Mouse (Mus musculus) ES-CJ7 (cell line): ENCODE data around the gene Kmt5c.
A peak's percentile ranks its signal among the peaks of the same experiment; 100 is the strongest.
"Not testable (repeated sequence)": the region's sequence is repeated elsewhere in the genome, so short reads cannot be mapped to it uniquely, and the experiment has no call there.

Source experiments
- DNase-seq: peaks from one replicate; pipeline ENCODE4 v3.0.0; 2011; ENCODE audit warnings: low read depth, low spot score

The Kmt5c gene

GRCm38 (mm10) chr7:4789436-4789935, 49.6 kb downstream of the Kmt5c start, which contains the start of gene Tmem238:
Tmem238 (minus strand) TSS chr7:4789656.
- no peak for DNase-seq

DNA sequence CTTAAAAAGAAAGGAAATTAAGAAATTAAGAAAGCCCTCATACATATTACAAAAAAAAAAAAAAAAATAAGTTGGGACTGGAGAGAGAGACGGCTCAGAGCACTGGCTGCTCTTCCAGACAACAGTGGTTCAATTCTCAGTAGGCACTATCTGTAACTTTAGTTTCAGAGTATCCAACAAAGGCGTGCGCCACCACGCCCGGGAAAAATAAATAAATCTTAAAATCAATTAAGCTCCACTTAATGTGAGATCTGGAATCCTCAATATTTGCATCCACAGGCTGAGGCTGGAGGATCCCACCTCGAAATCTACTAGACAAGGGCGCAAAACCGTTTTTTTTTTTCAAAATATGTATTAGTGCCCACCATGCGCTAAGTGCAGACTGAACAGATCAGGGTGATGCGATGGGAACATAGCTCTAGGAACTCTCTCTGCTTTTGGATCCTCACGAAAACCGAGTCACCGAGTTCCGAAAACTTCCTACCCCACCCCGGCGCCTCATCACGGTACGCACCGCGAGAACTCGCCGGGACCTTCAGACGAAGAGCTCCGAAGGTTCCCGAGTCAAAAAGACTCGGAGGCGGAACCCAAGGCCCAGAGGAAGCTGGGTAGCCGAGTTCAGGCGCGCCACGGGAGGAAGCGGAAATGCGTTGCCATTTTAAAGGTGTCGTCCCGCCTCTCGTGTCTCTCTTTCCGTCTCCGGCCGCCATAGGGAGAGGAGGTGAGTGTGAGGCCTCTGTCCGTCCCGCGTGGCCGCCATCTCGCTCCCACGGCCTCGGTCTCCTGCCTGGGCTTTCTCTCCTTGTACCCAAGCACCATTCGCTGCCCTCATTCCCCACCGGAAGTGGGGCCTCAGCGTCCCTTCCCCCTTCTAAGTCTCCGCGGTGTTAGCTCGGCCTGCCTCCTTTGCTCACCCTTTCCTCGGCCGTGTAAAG, 52.6 kb downstream of the Kmt5c start, which contains the start of gene Rpl28:
Rpl28 (plus strand) TSS at position 597 of the 935 bp plus-strand sequence.
- peak; percentile 95 for DNase-seq

GRCm38 (mm10) chr7:4793248-4793647, 53.3 kb downstream of the Kmt5c start:
- DNase-seq, result not testable (repeated sequence)

GRCm38 (mm10) chr7:4793674-4794073, 53.8 kb downstream of the Kmt5c start:
- no peak for DNase-seq

DNA sequence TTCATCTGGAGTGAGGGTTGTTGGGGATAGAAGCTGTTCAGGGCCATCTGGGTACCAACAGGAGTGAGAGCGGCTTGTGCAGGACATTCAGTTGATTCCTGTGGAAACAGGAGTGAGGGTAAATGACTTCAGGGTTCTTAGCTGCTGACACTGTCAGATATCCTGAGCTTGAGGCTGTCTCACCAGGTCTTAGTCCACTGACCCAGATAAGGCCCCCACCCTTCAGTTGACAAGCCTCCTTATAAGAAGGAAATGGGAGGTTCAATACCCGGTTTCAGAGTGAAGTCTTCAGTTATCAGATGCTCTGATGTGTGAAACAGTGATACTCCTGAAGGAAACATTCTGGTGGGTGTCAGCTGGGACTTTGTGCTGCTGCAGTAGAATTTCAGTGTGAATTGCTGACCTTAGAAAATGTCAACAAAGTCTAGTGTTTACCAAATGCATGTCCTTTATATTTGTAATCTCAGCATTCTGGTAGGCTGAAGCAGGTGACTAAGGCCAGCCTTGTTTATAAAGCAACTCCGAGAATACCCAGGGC, 54.8 kb downstream of the Kmt5c start:
- no peak for DNase-seq

DNA sequence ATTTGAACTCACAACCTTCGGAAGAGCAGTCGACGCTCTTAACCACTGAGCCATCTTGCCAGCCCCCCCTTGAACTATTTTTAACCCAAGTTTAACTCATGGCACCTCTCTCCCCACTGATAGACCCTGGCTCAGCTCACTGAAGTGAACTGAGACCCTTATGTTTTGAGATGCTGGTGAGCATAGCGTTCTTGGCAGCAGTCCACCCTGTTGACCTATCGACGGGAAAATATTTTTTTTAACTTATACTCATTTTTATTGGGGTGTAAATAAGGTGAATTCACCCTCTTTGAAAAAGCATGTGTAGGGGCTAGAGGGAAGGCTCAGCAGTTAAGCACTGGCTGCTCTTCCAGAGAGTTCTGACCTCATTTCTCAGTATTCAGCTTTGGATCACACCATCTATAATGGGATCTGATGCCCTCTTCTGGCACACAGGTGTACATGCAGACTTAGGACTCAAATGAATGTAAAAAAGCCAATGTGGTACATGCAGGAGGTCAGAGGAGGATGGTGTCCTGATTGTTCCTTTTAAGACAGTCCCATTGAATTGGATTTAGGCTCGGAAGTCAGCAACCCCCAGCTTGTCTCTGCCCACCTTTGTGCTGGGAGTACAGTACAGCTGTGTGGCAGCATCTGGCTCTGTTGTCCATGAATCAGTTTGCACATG, 56.0 kb downstream of the Kmt5c start:
- peak; percentile 82 for DNase-seq
